Mouse (Mus musculus): ENCODE measurements around the gene Il12rb2.
A peak's percentile ranks its signal among the peaks of the same experiment; 100 is the strongest.

The Il12rb2 gene

GRCm38 (mm10) chr6:67375982-67376391 is at the start of gene Il12rb2:
Gene Il12rb2 (minus strand): TSS chr6:67376188.
- peak; percentile 1 for DNase-seq

GRCm38 (mm10) chr6:67421761-67422160 is 45.8 kb upstream of the Il12rb2 start:
- DNase-seq = no peak

- DNase-seq = no peak
These were observed 40.6 kb upstream of the Il12rb2 start for GRCm38 (mm10) chr6:67416557-67416956.

- no peak for DNase-seq
These were observed 39.3 kb upstream of the Il12rb2 start for GRCm38 (mm10) chr6:67415276-67415675.

- no peak for DNase-seq
These were observed 37.4 kb upstream of the Il12rb2 start for GRCm38 (mm10) chr6:67413378-67413777.

- DNase-seq = no peak
These were observed 29.3 kb upstream of the Il12rb2 start for GRCm38 (mm10) chr6:67405281-67405682.

GRCm38 (mm10) chr6:67399551-67399950 is 23.6 kb upstream of the Il12rb2 start:
- no peak for DNase-seq

- no peak for DNase-seq
These were observed 10.2 kb downstream of the Il12rb2 start for GRCm38 (mm10) chr6:67365785-67366184.

GRCm38 (mm10) chr6:67348065-67348464 is 27.9 kb downstream of the Il12rb2 start:
- DNase-seq = no peak

GRCm38 (mm10) chr6:67339494-67339893 is 36.5 kb downstream of the Il12rb2 start:
- DNase-seq = no peak

- no peak for DNase-seq
These were observed 38.0 kb downstream of the Il12rb2 start for GRCm38 (mm10) chr6:67337943-67338342.

GRCm38 (mm10) chr6:67323788-67324187 is 52.2 kb downstream of the Il12rb2 start:
- no peak for DNase-seq

- peak; percentile 62 for DNase-seq
These were observed 57.5 kb downstream of the Il12rb2 start for GRCm38 (mm10) chr6:67318451-67318850.

- DNase-seq = no peak
These were observed 58.1 kb downstream of the Il12rb2 start for GRCm38 (mm10) chr6:67317827-67318338.

- no peak for DNase-seq
These were observed 58.9 kb downstream of the Il12rb2 start for GRCm38 (mm10) chr6:67317068-67317467.

GRCm38 (mm10) chr6:67314697-67315096 is 61.3 kb downstream of the Il12rb2 start:
- no peak for DNase-seq

- no peak for DNase-seq
These were observed 66.2 kb downstream of the Il12rb2 start for GRCm38 (mm10) chr6:67309752-67310151.

- no peak for DNase-seq
These were observed 67.0 kb downstream of the Il12rb2 start for GRCm38 (mm10) chr6:67308994-67309393.

- DNase-seq = no peak
These were observed 72.8 kb downstream of the Il12rb2 start for GRCm38 (mm10) chr6:67303210-67303609.

GRCm38 (mm10) chr6:67302471-67302870 is 73.5 kb downstream of the Il12rb2 start:
- no peak for DNase-seq

GRCm38 (mm10) chr6:67301230-67301629 is 74.8 kb downstream of the Il12rb2 start:
- no peak for DNase-seq

GRCm38 (mm10) chr6:67300710-67301163 is 75.3 kb downstream of the Il12rb2 start:
- DNase-seq = peak; percentile 64

GRCm38 (mm10) chr6:67300300-67300699 is 75.7 kb downstream of the Il12rb2 start:
- no peak for DNase-seq

GRCm38 (mm10) chr6:67298742-67299141 is 77.2 kb downstream of the Il12rb2 start:
- DNase-seq = no peak

GRCm38 (mm10) chr6:67296126-67296525 is 79.9 kb downstream of the Il12rb2 start:
- no peak for DNase-seq
